Mouse (Mus musculus): Measurements from ENCODE around the gene Gtpbp3. TPM values are rescaled to one million over a fixed set of nuclear protein-coding genes. Genes with fewer than 3 reads are reported as not detected.

The Gtpbp3 gene
- polyA plus RNA-seq, 1 experiment from 2014 or later: 21.3 TPM

DNA sequence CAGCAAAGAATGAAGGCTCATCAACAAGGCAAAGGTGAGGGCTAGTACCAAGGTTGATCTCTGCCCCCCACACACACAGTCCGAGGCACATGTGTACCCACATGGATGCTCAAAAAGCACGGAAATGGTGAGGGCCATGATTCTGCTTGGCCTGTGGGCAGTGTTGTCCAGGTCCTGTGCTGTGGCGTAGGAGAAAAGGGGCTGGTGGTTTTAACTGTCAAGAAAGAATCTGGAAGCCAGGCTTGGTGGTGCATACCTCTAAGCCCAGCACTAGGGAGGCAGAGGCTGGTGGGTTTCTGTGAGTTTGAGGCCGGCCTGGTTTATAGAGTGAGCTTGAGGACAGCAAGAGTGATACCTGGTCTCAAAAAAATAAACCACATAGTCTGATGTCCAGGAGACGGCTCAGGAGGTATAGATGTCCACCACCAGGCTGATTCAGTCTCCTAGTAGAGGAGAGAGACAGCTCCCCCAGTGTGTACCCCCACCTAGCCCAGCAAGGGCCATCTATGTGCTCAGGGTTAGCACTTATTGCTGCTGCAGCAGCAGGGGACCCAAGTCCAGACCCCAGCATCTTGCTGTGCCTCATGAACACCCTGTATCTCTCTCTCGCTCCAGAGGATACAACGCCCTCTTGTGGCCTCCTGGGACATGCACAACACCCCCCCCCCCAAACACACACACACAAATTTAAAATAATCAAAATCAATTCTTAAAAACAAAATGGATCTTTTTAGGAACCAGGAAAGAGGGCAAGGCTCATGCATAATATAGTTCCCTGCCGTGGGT lies 15.1 kb upstream of the Gtpbp3 start:
- Histone ChIP-seq H3K27me3 (ENCODE audit: poor library complexity, severe bottlenecking) (peaks cover 5% of the 10 kb centered on the region), H3K4me3 (no peak overlapping the region), H3K27ac (no peak overlapping the region), H3K36me3 (replicated peaks) (peaks cover 56% of the 10 kb centered on the region), H3K4me1 (peaks cover 46% of the 10 kb centered on the region), H3K9me3 (no peaks in the 10 kb centered on the region)
- WGBS: 89% methylated on average over 8 of the region's 8 CpGs
- no peak for DNase-seq (ENCODE audit: extremely low spot score, low spot score)

DNA sequence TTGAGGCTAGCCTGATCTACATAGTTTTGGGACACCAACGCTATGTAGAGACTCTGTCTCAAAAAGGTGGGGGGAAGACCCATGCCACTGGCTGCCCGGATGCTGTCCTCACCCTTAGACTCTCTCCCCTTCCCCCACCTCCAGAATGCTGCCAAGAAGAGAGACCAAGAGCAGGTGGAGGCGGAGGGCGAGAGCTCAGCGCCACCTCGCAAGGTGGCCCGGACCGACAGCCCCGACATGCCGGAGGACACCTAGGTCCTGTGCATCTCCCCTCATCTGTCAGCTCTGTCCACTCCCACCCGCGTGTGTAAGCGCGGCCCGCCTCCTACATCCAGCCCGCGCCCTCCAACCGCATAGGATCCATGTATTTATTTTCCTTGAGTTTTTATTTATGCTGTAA lies 13.6 kb upstream of the Gtpbp3 start:
- DNase-seq (ENCODE audit: extremely low spot score, low spot score): no peak
- Histone ChIP-seq H3K4me3 (peak overlapping the region; percentile 68; the same call in 1 of the 2 replicates), H3K9me3 (no peaks in the 10 kb centered on the region), H3K27ac (no peak overlapping the region), H3K4me1 (peaks cover 43% of the 10 kb centered on the region), H3K36me3 (replicated peaks) (peaks cover 69% of the 10 kb centered on the region), H3K27me3 (ENCODE audit: poor library complexity, severe bottlenecking) (peaks cover 19% of the 10 kb centered on the region)
- WGBS: 96% methylated on average over 18 of the region's 18 CpGs

DNA sequence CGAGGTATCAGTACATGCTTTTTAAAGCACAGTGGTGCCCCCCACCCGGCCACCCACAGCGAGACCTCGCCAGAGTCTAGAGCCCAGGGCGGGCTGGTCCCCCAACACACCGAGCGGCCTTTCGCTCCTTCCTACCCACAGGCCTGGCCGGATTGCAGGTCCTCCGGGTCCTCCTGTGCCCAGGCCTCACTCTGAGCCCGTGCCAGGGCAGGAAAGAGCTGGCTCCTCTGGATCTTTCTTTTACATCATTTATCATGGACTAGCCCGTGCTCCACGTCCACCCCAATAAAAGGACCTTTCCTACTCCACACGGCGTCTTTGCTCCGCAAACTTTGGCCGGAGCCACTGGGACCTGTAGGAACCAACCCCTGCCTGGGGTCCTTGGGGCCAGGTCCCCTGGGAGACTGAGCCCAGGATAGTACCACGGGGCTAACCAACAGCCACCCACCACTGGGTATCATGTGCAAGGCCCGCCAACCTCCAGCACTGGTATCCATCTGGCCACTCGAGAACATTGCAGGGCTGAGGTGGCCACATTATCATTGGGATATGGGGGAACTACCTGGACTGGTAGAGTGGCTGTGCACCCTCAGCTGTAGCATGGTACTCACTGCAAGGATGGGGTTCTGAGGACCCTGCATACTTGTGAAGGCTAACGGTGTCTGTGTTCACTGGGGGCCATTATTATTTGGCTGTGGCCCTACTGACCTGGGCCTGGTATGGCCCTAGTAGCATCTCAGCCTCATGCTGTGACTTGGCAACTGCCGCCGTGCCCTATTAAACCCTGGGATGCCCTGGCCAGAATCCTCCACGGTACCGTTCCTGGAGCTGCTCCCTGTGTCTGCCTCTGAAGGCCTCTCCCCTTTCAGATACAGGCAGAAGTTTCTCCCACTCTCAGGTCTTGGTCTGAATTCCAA lies 12.9 kb upstream of the Gtpbp3 start:
- no peak overlapping the region for H3K27ac ChIP-seq
- H3K4me3 ChIP-seq: peak overlapping the region; percentile 68
- peaks cover 19% of the 10 kb centered on the region for H3K27me3 ChIP-seq (ENCODE audit: poor library complexity, severe bottlenecking)
- H3K9me3 ChIP-seq: no peaks in the 10 kb centered on the region
- DNase-seq (ENCODE audit: extremely low spot score, low spot score): no peak
- H3K4me1 ChIP-seq: peaks cover 36% of the 10 kb centered on the region
- H3K36me3 ChIP-seq (replicated peaks): peaks cover 76% of the 10 kb centered on the region
- WGBS: 91% methylated on average over 25 of the region's 25 CpGs

DNA sequence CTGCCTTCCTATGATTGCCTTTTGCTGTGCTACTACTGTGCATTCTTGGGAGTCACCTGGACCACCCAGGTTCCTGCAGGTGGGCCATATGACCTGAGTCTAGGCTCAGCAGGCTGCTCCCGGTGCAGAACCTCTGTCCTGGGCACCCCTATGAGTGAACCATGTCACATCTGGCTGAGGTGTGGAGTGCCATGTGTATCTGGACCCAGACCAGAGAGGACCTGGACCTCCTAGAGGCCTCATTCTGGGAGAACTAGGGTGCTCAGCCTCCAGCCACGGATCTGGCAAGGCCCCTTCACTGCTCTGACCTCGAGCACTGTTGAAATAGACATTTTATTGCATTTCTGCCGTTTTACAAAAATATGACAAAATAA lies 12.2 kb upstream of the Gtpbp3 start:
- no peak for DNase-seq (ENCODE audit: extremely low spot score, low spot score)
- Histone ChIP-seq H3K27me3 (ENCODE audit: poor library complexity, severe bottlenecking) (peaks cover 26% of the 10 kb centered on the region), H3K36me3 (replicated peaks) (peaks cover 77% of the 10 kb centered on the region), H3K9me3 (no peaks in the 10 kb centered on the region), H3K4me1 (peaks cover 32% of the 10 kb centered on the region), H3K4me3 (peak overlapping the region; percentile 68), H3K27ac (peak overlapping the region; percentile 90)
- WGBS: 31% methylated on average over 4 of the region's 4 CpGs

DNA sequence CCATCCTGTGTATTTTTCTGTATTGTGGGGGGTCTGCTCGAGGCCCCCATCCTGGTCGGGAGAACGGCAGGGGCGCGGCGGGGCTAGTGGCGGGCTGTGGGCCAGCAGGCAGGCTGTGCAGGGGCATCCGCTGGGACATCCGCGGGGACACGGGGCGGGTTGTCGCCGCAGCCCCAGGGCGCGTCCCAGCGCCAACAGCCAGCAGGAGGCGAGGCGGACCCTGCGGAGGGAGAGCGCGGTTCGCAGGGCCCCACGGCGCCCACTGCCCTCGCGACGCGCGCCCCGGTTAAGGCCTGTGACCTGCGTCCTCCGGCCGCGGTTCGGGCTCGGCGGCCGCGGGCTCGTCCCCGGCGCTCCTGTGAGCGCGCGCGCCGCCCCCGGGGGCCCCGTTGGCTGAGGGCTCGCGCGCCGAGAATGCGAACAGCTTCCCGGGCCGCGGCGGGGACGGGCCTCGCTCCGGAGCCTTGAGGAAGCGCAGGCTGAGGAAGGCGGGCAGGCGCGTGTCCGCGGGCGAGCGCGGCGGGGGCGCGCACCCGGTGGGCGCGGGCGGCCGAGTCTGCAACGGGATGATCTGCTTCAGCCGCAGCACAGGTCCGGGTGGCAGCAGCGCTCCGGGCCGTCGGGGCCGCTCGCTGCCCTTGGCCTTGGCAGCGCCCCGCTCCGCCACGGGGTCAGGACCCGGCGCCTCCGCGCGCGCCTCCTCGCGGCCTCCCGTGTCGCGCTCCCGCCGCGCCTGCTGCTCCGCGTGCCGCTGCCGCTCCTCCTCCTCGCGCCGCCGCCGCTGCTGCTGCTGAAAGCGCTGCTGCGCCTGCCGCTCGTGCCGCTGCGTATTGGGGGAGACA lies 11.6 kb upstream of the Gtpbp3 start:
- peak; percentile 75 for DNase-seq (ENCODE audit: extremely low spot score, low spot score)
- WGBS: under 1% methylated on average over 115 of the region's 121 CpGs
- Histone ChIP-seq H3K36me3 (replicated peaks) (peaks cover 77% of the 10 kb centered on the region), H3K9me3 (no peaks in the 10 kb centered on the region), H3K27ac (peak overlapping the region; percentile 90), H3K4me1 (peaks cover 37% of the 10 kb centered on the region), H3K4me3 (peak overlapping the region; percentile 68), H3K27me3 (ENCODE audit: poor library complexity, severe bottlenecking) (peaks cover 32% of the 10 kb centered on the region)

DNA sequence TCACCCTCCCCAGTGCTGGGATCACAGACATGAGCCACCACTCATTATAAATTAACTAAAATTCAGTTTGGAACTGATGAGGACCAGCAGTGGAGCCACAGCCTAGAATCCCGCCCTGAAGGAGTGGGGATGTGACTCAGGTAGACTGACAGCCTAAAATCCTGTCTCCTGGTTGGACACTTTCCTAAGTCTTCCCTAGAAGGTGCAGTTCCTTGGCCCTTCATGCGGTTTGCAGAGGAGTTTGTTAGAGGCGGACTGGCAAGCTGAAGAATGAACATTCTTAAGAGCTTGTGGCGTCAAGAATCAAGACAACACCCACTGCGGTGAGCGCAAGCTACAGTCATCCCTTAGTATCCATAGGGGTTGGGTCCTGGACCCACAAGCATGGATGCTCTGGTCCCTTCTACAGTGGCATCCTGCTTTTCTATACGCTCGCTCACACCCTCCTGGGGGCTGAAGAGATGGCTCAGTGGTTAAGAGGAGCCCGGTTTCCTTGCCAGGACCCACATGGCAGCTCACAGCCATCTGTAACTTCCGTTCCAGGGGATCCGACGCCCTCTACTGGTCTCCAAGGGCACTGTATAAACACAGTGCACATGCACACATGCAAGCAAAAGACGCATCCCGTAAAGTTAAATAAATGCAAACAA lies 10.6 kb upstream of the Gtpbp3 start:
- Histone ChIP-seq H3K27ac (peak overlapping the region; percentile 90), H3K4me3 (peak overlapping the region; percentile 68), H3K36me3 (replicated peaks) (peaks cover 77% of the 10 kb centered on the region), H3K9me3 (no peaks in the 10 kb centered on the region), H3K4me1 (peaks cover 39% of the 10 kb centered on the region), H3K27me3 (ENCODE audit: poor library complexity, severe bottlenecking) (peaks cover 42% of the 10 kb centered on the region)
- DNase-seq (ENCODE audit: extremely low spot score, low spot score): no peak
- 38% methylated on average over 14 of the region's 14 CpGs for WGBS

DNA sequence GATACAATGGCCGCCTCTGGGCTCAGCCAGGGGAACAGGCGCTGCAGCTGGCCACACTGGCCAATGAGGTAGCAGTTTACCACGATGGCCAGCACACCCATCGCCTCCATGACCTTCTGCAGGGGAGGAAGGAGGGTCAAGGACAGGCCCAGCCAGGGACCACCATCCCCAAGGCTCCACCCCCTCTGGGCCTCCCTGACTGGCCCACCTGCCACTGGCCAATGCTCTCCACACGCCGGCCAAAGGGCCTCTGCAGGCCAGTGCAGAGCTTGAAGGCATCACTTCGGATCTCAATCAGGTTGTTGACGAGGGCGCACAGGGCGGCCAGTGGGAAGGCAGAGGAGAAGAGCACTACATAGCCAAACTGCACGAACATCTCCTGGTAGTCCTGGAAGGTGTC lies 9.0 kb upstream of the Gtpbp3 start:
- peaks cover 50% of the 10 kb centered on the region for H3K27me3 ChIP-seq (ENCODE audit: poor library complexity, severe bottlenecking)

DNA sequence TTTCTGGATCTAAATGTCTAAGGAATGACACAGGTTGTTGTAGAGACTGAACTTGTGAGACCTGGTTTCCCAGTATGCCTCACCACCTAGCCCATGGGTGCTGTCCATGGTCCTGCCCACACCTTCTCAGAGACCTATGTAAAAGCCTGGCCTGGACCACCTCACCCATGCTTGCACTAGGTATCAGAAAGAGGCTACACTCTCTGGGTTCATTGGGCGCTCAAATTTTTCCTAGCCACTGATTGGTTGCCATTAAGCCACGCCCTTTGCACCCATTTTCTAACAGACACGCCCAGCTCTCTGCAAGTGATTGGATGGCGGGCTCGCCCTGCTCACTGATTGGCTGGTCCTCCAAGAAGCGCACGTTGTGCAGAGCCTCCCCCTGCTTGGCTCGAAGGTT lies 4.0 kb upstream of the Gtpbp3 start:
- WGBS: 52% methylated on average over 8 of the region's 8 CpGs
- Histone ChIP-seq H3K27ac (no peak overlapping the region), H3K36me3 (replicated peaks) (peaks cover 59% of the 10 kb centered on the region), H3K27me3 (ENCODE audit: poor library complexity, severe bottlenecking) (peaks cover 34% of the 10 kb centered on the region), H3K4me3 (peak overlapping the region; percentile 90; the same call in 1 of the 2 replicates), H3K9me3 (no peaks in the 10 kb centered on the region), H3K4me1 (peaks cover 43% of the 10 kb centered on the region)
- no peak for DNase-seq (ENCODE audit: extremely low spot score, low spot score)

More for the DNA sequence above, 9.0 kb upstream of the Gtpbp3 start:
- Histone ChIP-seq H3K4me3 (peak overlapping the region; percentile 10; the same call in 1 of the 2 replicates), H3K27ac (no peak overlapping the region), H3K36me3 (replicated peaks) (peaks cover 77% of the 10 kb centered on the region), H3K4me1 (peaks cover 40% of the 10 kb centered on the region), H3K9me3 (no peaks in the 10 kb centered on the region)
- no peak for DNase-seq (ENCODE audit: extremely low spot score, low spot score)
- WGBS: 94% methylated on average over 11 of the region's 11 CpGs

DNA sequence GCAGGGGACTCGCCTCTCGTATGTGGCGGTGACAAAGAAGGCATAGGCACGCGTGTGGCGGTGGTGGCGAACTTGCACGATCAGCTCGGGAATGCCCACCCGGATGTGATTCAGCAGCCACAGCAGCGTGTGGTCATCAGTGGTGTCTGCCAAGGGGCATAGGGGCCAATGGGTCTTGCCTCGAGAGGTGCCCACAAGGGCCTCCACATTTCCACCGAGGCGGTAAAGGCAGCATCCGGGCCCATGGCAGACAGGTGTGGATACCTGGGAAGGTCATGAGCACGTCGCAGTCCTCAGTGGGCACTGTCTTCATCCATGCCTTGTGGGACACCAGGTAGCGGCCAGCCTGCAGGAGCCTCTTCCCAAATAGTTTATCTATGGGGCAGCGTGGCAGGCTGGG lies 3.2 kb upstream of the Gtpbp3 start:
- WGBS: 96% methylated on average over 19 of the region's 19 CpGs
- peak overlapping the region; percentile 90 for H3K4me3 ChIP-seq
- H3K4me1 ChIP-seq: peaks cover 51% of the 10 kb centered on the region
- peaks cover 31% of the 10 kb centered on the region for H3K27me3 ChIP-seq (ENCODE audit: poor library complexity, severe bottlenecking)
- H3K9me3 ChIP-seq: no peaks in the 10 kb centered on the region
- H3K27ac ChIP-seq: peak overlapping the region; percentile 99
- no peak for DNase-seq (ENCODE audit: extremely low spot score, low spot score)
- peaks cover 51% of the 10 kb centered on the region for H3K36me3 ChIP-seq (replicated peaks)

DNA sequence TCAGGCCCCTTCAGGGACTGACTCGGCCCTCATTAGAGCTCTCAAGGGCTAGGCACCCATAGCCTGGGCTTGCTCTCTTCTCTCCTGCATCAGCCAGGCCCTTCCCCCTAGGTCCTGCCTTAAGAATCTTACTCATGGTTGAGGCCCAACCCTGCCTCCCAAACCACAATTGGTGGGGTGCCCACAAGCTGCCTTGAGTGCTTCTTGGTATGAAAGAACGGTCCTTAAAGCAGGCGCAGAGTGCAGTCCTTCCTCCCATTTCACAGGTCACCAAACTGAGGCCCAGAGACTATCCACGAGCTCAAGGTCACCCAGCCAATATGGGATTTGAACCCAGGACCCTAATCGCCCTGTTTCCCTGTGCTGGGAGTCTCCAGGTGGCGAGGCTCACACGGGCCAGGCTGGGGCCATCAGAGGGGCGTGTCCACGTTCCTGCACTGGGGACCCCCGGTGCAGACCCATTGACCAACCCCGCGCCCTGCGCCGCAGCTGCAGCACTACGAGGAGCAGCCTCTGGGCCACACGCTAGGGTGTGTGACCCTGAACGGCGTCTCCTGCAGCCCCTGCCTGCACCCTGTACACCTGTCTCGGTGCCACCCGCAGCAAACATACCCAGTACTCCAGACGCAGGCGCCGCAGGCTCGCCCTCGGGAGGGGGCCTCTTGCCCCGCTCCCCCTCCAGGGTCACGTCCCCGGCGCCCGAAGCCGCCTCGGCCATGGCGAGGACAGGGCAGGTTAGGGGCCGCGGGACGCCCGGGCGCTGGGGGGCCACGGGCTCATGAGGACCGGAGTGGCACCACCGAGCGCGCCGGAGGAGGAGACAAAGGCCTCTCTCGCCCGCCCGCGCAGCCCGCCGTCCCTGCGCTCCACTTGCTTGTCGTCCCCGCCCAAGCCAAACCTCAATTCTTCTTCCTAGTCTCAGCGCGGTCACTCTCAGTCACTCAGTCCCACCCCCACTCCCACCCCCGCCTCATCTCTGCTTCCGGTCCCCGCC lies 2.5 kb upstream of the Gtpbp3 start, which contains the start of gene Ano8:
TSS of gene Ano8 (minus strand) at position 822 of the 994 bp plus-strand sequence.
- peak within 1 kb of the TSS; percentile 90 for H3K4me3 ChIP-seq
- WGBS: 6% methylated on average over 57 of the region's 58 CpGs
- DNase-seq (ENCODE audit: extremely low spot score, low spot score): peak; percentile 85
- peaks cover 58% of the 10 kb centered on the region for H3K4me1 ChIP-seq
- H3K27ac ChIP-seq: peak within 1 kb of the TSS; percentile 99
- H3K27me3 ChIP-seq (ENCODE audit: poor library complexity, severe bottlenecking): peaks cover 26% of the 10 kb centered on the region
- H3K36me3 ChIP-seq (replicated peaks): peaks cover 51% of the 10 kb centered on the region
- no peaks in the 10 kb centered on the region for H3K9me3 ChIP-seq

DNA sequence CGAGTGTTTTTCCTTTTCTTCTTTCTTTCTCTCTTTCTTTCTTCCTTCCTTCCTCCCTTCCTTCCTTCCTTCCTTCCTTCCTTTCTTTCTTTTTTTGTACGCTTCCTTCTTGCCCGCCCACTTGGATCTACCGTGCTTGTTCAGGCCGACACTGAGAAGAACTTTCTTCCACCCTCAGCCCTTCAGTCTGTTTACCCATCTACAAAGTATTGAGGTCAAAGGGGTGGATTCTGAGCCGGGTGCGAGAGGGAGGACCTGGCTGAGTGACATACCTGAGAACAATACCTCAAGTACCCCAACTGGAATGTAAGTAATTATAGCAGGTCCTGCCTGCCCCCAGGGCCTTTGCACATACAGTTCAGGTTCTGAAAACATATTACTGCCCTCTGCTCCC lies 1.8 kb upstream of the Gtpbp3 start:
- H3K27me3 ChIP-seq (ENCODE audit: poor library complexity, severe bottlenecking): peaks cover 19% of the 10 kb centered on the region
- H3K36me3 ChIP-seq (replicated peaks): peaks cover 51% of the 10 kb centered on the region
- WGBS: 24% methylated on average over 7 of the region's 7 CpGs
- H3K27ac ChIP-seq: peak overlapping the region; percentile 99
- no peaks in the 10 kb centered on the region for H3K9me3 ChIP-seq
- peaks cover 51% of the 10 kb centered on the region for H3K4me1 ChIP-seq
- peak overlapping the region; percentile 90 for H3K4me3 ChIP-seq
- DNase-seq (ENCODE audit: extremely low spot score, low spot score): no peak
